Mouse (Mus musculus) spleen, postnatal 14 days (tissue): ENCODE measurements around the gene Sgca.

Experiments
- DNase-seq, 2 experiments: peaks; one replicate each; pipeline ENCODE4 v3.0.0; 2021 to 2022; ENCODE audit warnings: low spot score in 2 of 2

Sgca gene

GRCm38 (mm10) chr11:94943054-94943453 is 33.1 kb downstream of the Sgca start:
- DNase-seq = no peak

GRCm38 (mm10) chr11:94942282-94943023 is 33.7 kb downstream of the Sgca start:
- DNase-seq = peak in 1 of 2 experiments; percentile 21

GRCm38 (mm10) chr11:94941776-94942175 is 34.4 kb downstream of the Sgca start:
- DNase-seq = no peak

- DNase-seq = no peak
Measured at GRCm38 (mm10) chr11:94941121-94941520, 35.0 kb downstream of the Sgca start.

GRCm38 (mm10) chr11:94939280-94939679 is 36.8 kb downstream of the Sgca start:
- peak in 1 of 2 experiments; percentile 50 for DNase-seq

GRCm38 (mm10) chr11:94938296-94938695 is 37.8 kb downstream of the Sgca start:
- no peak for DNase-seq

- no peak for DNase-seq
Measured at GRCm38 (mm10) chr11:94937787-94938186, 38.3 kb downstream of the Sgca start.

- no peak for DNase-seq
Measured at GRCm38 (mm10) chr11:94937335-94937781, 38.8 kb downstream of the Sgca start.

GRCm38 (mm10) chr11:94936851-94937295 is 39.3 kb downstream of the Sgca start:
- DNase-seq = peak; percentile 48 to 65

GRCm38 (mm10) chr11:94936045-94936444 is 40.1 kb downstream of the Sgca start, which contains the start of gene Col1a1:
TSS of gene Col1a1 (plus strand) at chr11:94936224.
- DNase-seq = no peak

- no peak for DNase-seq
Measured at GRCm38 (mm10) chr11:94934526-94934925, 41.6 kb downstream of the Sgca start.

GRCm38 (mm10) chr11:94933584-94933983 is 42.5 kb downstream of the Sgca start:
- DNase-seq = no peak

- DNase-seq = no peak
Measured at GRCm38 (mm10) chr11:94930151-94930550, 46.0 kb downstream of the Sgca start.

- DNase-seq = no peak
Measured at GRCm38 (mm10) chr11:94929599-94929998, 46.5 kb downstream of the Sgca start.

GRCm38 (mm10) chr11:94928820-94929219 is 47.3 kb downstream of the Sgca start:
- DNase-seq = peak in 1 of 2 experiments; percentile 9

GRCm38 (mm10) chr11:94927771-94928291 is 48.3 kb downstream of the Sgca start:
- no peak for DNase-seq

GRCm38 (mm10) chr11:94926431-94926830 is 49.7 kb downstream of the Sgca start:
- DNase-seq = no peak

GRCm38 (mm10) chr11:94924977-94925376 is 51.1 kb downstream of the Sgca start:
- DNase-seq = no peak

- DNase-seq = no peak
Measured at GRCm38 (mm10) chr11:94920996-94921401, 55.1 kb downstream of the Sgca start.

- no peak for DNase-seq
Measured at GRCm38 (mm10) chr11:94917717-94918116, 58.4 kb downstream of the Sgca start.

GRCm38 (mm10) chr11:94916477-94916876 is 59.6 kb downstream of the Sgca start:
- DNase-seq = no peak

- no peak for DNase-seq
Measured at GRCm38 (mm10) chr11:94915675-94916403, 60.3 kb downstream of the Sgca start.
